Mouse (Mus musculus) MEL-GATA-1-ER (cell line): Measurements from ENCODE around the gene Vmn1r125.
"Not testable (repeated sequence)": the region's sequence is repeated elsewhere in the genome, so short reads cannot be mapped to it uniquely, and the experiment has no call there.

Experiments used
- DNase-seq: peaks from one replicate; pipeline ENCODE4 v3.0.0-alpha.2; 2012; ENCODE audit warnings: low read depth; ENCODE audit errors: extremely low read depth

Gene Vmn1r125

DNA sequence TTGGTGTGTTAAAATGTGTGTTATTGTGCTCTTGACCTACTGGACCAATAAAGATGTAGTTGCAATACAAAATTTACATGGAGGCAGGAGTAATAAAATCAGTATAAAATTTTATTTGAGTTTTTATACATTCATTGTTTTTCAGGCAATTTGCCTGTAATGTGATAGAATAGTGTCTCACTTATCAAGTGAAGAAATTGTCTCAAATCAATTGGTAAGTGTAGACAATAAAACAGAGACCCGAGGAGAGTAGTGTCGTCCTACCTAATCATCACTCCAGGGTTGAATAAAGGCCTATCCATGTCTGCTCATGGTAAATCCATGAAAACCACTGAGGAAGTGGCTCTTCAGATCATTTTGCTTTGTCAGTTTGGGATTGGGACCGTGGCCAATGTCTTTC lies at the start of gene Vmn1r125:
TSS of gene Vmn1r125 (plus strand) at position 301 of the 400 bp plus-strand sequence.
- DNase-seq: not testable (repeated sequence)

GRCm38 (mm10) chr7:21260517-21260916 lies 11.5 kb upstream of the Vmn1r125 start, which contains the start of gene Vmn1r124:
Gene Vmn1r124, minus strand, starts transcription at chr7:21260617.
- DNase-seq: not testable (repeated sequence)

DNA sequence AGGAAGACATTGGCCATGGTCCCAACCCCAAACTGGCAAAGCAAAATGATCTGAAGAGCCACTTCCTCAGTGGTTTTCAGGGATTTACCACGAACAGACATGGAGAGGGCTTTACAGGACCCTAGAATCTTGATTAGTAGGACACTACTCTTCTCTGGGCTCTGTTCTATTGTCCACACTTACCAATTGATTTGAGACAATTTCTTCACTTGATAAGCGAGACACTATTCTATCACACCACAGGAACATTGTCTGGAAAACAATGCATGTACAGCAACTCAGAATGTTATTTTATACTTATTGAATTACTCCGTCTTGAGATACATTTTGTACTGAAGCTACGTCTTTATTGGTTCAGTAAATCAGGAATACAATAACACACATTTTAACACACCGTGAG lies 29.4 kb downstream of the Vmn1r125 start, which contains the start of gene Vmn1r126:
TSS of gene Vmn1r126 (minus strand) at position 101 of the 400 bp plus-strand sequence.
- not testable (repeated sequence) for DNase-seq

DNA sequence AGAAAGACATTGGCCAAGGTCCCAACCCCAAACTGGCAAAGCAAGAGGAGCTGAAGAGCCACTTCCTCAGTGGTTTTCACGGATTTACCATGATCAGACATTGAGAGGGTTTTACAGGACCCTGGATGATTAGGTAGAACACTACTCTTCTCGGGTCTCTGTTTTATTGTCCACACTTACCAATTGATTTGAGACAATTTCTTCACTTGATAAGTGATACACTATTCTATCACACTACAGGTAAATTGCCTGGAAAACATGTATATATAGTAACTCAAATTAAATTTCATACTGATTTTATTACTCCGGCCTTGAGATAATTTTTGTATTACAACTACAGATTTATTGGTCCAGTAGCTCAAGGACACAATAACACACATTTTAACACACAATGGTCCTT lies 47.8 kb downstream of the Vmn1r125 start, which contains the start of gene Vmn1r127:
TSS of gene Vmn1r127 (minus strand) at position 101 of the 400 bp plus-strand sequence.
- not testable (repeated sequence) for DNase-seq
